Mouse (Mus musculus) frontal cortex, postnatal 10 days (tissue): ENCODE data around the gene Fkbp10.
A peak's percentile ranks its signal among the peaks of the same experiment; 100 is the strongest.

Experiments
- DNase-seq, 2 experiments: peaks; one replicate each; pipeline ENCODE4 v3.0.0; 2022; ENCODE audit warnings: low spot score in 2 of 2, mixed read lengths in 1 of 2

Gene Fkbp10

DNA sequence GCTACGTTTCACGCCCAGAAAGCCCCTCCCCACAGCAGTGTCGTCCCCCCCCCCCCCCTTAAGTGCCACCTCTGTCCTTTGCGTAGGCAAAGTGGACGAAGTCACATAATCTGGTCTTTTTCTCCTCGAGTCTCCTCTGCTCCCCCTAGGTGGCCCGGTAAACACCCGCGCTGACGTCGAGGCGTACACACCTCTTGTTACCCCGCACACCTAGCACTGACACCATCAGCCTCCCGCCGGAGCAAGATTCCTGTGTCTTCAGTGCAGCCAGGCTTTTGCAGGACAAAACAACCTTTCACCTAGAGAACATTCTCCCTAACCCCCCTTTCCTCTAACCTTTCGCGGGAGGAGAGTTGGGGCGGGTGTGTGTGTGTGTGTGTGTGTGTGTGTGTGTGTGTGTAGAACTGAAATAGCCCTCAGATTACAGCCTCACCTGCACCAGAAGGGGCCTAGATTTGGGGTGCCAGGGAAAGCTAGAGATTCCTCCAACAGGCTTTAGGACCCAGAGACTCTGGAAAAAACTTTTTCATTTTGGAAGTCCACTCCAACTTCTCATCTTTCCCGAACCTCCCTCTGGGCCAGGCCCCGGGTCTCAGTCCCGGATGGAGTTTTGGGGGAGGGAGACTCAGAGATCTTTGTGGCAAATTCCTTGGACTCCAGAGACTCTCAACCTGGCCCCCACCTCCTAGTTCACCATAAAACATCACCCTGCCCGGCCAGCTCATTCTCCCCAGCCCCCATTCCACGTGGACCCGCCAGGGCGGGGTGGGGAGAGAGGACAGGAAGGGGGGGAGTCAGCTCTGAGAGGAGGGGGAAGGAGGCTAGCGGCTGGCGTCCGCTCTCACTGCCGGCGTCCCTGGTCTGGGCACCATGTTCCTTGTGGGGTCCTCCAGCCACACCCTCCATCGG, at the start of gene Fkbp10:
Gene Fkbp10, plus strand, starts transcription at position 784 of the 909 bp plus-strand sequence.
- peak in 1 of 2 experiments; percentile 34 for DNase-seq

- no peak for DNase-seq
Measured at GRCm38 (mm10) chr11:100369145-100369544, 46.4 kb upstream of the Fkbp10 start.

DNA sequence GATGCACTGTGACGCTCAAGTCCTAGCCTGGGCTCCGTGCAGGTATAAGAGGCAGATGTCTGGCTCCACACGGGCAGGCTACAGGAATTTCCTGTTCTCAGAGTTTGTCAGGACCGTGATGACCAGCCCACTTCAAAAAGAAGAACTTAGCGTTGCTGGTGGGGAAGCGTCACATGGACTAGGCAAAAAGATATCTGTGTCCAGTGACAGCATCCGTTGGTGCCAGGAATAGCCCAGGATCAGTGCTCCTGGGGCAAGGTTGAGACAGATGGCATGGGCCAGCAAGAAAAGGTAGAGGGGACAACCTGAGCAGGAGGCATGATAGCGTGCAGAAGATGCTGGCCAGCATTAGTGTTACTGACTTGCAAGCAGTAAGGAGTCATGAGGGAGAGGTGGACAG, 45.7 kb upstream of the Fkbp10 start:
- DNase-seq, result no peak

DNA sequence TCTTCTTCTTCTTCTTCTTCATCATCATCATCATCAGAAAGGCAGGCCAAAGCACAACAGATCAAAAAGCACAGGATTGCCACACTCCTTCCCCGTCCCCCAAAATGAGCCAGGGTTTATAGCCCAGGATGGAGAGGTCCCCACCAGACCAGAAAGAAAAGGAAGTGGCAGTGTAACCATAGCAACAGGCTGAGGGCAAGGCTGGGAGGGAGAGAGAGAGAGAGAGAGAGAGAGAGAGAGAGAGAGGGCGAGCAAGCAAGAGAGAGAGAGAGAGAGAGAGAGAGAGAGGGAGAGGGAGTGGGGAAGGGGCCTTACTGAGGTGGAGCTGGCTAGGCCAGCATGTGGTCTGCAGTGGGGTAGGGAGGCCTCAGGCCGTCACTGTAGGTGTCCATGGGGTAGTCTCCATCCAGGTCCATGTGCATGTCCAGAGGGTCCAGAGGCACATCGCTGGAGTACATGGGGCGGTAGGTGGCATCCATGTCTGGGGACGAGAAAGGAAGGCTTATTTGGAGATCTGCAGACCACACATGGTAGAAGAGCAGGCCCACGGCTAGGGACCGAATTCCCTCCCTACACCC, 43.4 kb upstream of the Fkbp10 start:
- no peak for DNase-seq

DNA sequence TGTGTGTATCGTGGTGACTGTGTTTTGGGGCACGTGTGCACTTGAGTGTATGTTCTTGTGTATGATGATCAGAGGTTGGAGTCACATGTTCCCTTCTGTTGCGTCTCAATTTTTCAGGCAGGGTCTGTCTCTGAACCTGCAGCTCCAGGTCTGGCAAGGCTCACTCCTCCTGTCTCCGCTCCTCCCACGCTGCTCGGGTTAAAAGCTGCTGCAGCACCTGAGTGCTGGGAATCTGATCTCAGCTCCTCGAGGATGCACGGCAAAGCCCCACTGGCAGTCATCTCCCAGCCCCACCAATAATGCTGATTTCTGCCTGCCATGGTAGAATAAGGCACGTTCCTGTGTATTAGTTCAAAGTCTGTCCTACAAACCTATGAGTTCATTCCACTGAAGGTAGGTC, 40.4 kb upstream of the Fkbp10 start:
- no peak for DNase-seq

GRCm38 (mm10) chr11:100376005-100376404, 39.5 kb upstream of the Fkbp10 start:
- no peak for DNase-seq

DNA sequence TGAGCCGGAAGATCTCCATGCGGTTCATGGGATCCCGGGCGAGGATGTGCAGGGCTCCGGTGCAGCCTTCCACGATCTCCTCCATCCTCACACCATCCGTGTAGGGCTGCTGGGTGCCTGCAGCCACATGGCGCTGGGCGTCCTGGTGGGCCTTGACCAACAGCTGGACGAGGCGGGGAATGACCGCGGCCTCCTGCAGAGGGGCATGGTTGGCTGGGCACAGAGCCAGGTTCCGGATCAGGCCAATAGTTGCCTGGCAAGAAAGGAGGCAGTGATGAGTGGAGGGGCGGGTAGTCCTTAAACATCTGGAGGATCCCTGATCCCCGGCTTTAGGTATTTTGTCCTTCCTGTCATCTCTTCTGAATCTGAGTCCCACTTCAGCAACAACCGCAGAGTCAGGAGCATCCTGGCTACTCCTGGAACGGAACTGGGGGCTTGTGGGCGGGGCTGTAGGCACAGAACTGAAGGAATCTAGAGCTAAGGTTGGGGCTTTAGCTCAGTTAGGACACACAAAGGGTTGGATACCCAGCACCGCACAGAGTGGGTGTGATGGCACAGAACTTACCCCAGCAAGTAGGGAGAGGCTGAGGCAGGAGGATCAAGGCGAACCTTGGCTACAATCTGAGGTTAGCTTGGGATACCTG, 38.6 kb upstream of the Fkbp10 start:
- DNase-seq, result no peak

GRCm38 (mm10) chr11:100377989-100378388, 37.5 kb upstream of the Fkbp10 start:
- DNase-seq, result no peak

GRCm38 (mm10) chr11:100378446-100378845, 37.1 kb upstream of the Fkbp10 start:
- no peak for DNase-seq

- DNase-seq, result no peak
Measured at GRCm38 (mm10) chr11:100379311-100379710, 36.2 kb upstream of the Fkbp10 start.

- DNase-seq, result no peak
Measured at GRCm38 (mm10) chr11:100382682-100383081, 32.8 kb upstream of the Fkbp10 start.

GRCm38 (mm10) chr11:100385016-100385415, 30.5 kb upstream of the Fkbp10 start:
- DNase-seq, result no peak

- no peak for DNase-seq
Measured at GRCm38 (mm10) chr11:100386586-100386985, 28.9 kb upstream of the Fkbp10 start.

DNA sequence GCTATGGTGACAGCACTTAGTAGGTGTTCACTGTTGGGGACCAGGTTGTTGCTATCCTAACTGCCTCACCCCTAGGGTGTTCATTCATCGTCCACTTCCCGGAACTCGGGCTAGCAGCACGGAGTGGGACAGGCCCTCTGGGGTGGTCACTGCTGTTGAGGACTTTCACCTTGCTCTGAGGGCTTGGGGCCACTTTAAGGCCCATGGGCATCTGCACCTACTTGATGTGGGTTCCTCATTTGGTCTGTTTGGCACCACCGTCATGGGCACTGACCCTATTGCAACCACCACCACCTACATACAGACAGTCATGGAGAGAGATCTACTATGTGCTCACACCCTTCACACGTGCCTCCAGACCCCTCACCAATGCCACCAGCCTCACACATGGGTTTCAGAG, 28.4 kb upstream of the Fkbp10 start:
- no peak for DNase-seq

DNA sequence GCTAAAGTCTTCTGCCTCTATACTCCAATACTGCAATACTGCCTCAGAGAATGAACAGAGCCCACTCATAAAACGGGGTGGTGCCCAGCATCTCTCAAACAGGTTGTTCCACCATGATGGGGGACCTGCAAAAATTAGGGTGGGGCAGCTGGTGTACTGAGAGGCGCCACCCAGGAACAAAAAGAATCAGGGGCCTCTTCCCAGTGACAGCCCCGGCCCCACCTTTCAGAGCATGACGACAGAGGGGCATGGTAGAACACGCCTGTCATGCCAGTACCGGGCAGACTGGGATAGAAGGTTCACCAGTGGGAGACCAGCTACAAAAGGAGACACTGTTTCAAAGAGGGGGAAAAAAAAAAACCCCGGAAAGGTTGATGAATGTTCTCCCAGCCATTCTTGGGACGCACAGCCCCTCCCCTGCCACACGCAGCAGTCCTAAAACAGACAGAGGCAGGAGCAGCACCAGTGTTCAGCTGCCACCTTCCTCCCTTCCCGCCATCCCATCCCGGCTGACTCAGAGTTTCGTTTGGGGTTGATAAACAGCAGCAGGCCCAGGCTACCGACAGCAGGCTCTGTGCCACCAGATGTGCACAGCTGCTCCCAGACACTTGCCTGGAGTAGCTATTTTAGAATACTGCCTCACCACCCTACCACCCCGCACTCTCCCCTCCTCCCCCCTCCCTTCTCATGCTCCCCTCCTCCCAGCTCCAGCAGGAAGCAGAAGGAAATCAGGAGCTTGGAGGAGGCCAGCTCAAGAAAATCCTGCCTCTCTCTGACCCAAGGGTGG, 27.7 kb upstream of the Fkbp10 start:
- DNase-seq, result peak in 1 of 2 experiments; percentile 54

- no peak for DNase-seq
Measured at GRCm38 (mm10) chr11:100388588-100388987, 26.9 kb upstream of the Fkbp10 start.

- no peak for DNase-seq
Measured at GRCm38 (mm10) chr11:100389931-100390445, 25.5 kb upstream of the Fkbp10 start.

GRCm38 (mm10) chr11:100391081-100391883, 24.2 kb upstream of the Fkbp10 start:
- DNase-seq, result peak in 1 of 2 experiments; percentile 38

DNA sequence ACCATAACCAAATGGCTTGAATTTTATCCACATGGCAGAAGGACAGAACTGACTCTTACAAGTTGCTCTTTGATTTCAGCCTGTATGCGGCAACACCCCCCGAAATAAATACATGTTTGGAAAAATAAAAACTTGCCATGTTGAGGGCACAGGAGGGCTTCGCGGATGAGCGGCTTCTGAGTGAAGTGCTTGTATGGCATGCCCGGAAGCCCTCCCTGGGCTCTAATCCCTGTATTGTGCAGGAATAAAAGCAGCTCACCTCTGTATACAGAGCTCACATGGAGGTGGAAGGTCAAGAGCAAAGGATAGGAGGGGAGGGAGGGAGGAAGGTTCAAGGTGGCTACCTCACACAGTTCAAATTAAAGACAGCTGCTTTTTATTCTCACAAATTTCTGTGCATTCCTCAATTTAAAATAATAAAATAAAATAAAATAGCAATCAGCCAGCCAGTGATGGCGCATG, 23.6 kb upstream of the Fkbp10 start:
- DNase-seq, result no peak

GRCm38 (mm10) chr11:100392958-100393357, 22.5 kb upstream of the Fkbp10 start:
- DNase-seq, result no peak

DNA sequence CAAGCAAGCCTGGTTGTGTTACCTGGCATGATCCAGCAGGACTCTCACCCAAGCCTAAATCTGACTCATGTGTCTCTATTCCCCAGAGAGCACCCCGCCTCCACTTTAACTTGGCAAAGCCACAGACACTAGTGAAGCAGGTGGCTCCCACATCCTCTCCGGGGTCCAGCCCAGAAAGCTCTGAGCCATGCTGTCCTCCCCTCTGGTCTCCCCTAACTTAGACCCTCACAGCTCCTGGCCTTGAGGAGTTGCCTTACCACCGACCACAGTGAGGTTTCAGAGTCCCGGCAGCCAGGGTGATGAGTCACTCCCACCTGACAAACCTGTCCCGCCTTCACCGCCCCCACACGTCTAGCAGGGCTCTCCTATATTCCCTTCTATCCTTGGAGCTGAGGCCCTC, 21.8 kb upstream of the Fkbp10 start:
- DNase-seq, result no peak
